ENCODE assay signal across 9 mouse cellular contexts in genomic region chr12:85032710-85033109, GRCm38 (mm10). TPM values are rescaled to one million over a fixed set of nuclear protein-coding genes. Genes with fewer than 3 reads are reported as not detected.
DNase-seq lines count a peak whose midpoint lies in the region; ATAC-seq and TF ChIP-seq lines count a peak whose summit lies in the region.
"Had no signal": no experiment of that assay in that cellular context is flagged by ENCODE, and none has a peak within 500 bp of the region (broad histone marks: within the 10 kb centered on the region; RNA-seq: fewer than 3 reads in every experiment).

No protein-coding gene starts in this region.

- ATAC-seq in heart, postnatal 0 days (ENCODE audit: insufficient read depth, low read depth), result no peak
- ATAC-seq in erythroblast, adult 5-6 weeks (replicated peaks; ENCODE audit: low FRiP score, poor library complexity, severe bottlenecking), result peak; percentile 66

- H3K9me3 ChIP-seq in heart, postnatal 0 days (replicated peaks; ENCODE audit: control insufficient read depth, low read length), result no peaks in the 10 kb centered on the region
- H3K9me3 ChIP-seq in heart, embryonic 10.5 days, result no peaks in the 10 kb centered on the region

- WGBS in heart, postnatal 0 days, result 95% methylated on average over 2 of the region's 2 CpGs
- 92% methylated on average over 2 of the region's 2 CpGs for WGBS in heart, embryonic 10.5 days

- no peaks in the 10 kb centered on the region for H3K4me1 ChIP-seq in heart, postnatal 0 days (ENCODE audit: control insufficient read depth, insufficient read depth)
- H3K4me1 ChIP-seq in heart, embryonic 10.5 days, result no peaks in the 10 kb centered on the region

- TF ChIP-seq EP300 in heart, postnatal 0 days (IDR thresholded peaks at IDR 0.05; ENCODE audit: low read depth), result no peak

- peaks cover 37% of the 10 kb centered on the region for H3K36me3 ChIP-seq in heart, postnatal 0 days (replicated peaks; ENCODE audit: control insufficient read depth, insufficient read depth, low read length)
- peaks cover 60% of the 10 kb centered on the region for H3K36me3 ChIP-seq in heart, embryonic 10.5 days

- H3K4me3 ChIP-seq in heart, postnatal 0 days (ENCODE audit: low read depth, low read length), result no peak overlapping the region
- H3K4me3 ChIP-seq in heart, embryonic 10.5 days, result no peak overlapping the region
- H3K4me3 ChIP-seq: myocyte had no signal

- DNase-seq in heart, postnatal 0 days (ENCODE audit: low spot score), result no peak
- DNase-seq in heart, embryonic 10.5 days (ENCODE audit: low spot score), result no peak
- DNase-seq in testis, postnatal 10 days (ENCODE audit: low spot score), result peak; percentile 51
- no peak for DNase-seq in testis, postnatal 14 days (ENCODE audit: low spot score)
- DNase-seq in natural killer cell, adult 2 months (ENCODE audit: low spot score in 2 of 2), result peak; percentile 14 to 21
- no peak for DNase-seq in layer of hippocampus, adult 11-12 months (ENCODE audit: low spot score)
- no peak for DNase-seq in left cerebral cortex, adult 9 months (ENCODE audit: low spot score in 2 of 2)

- no peak overlapping the region for H3K9ac ChIP-seq in heart, postnatal 0 days (replicated peaks; ENCODE audit: low read depth, low read length)

- H3K4me2 ChIP-seq in heart, postnatal 0 days (ENCODE audit: low read depth, low read length), result no peak overlapping the region

- no peak overlapping the region for H3K27ac ChIP-seq in heart, postnatal 0 days (ENCODE audit: low read depth)
- no peak overlapping the region for H3K27ac ChIP-seq in heart, embryonic 10.5 days

- TF ChIP-seq CTCF in heart, postnatal 0 days (IDR thresholded peaks at IDR 0.05; ENCODE audit: low read depth), result peak; percentile 54

- no peaks in the 10 kb centered on the region for H3K27me3 ChIP-seq in heart, postnatal 0 days (ENCODE audit: control insufficient read depth, insufficient read depth, low read length)
- H3K27me3 ChIP-seq in heart, embryonic 10.5 days (ENCODE audit: insufficient read depth, poor library complexity, severe bottlenecking), result no peaks in the 10 kb centered on the region

RNA-seq across cellular contexts. Expression of gene Ylpm1, which starts 36.6 kb away (rescaled TPM):
- total RNA-seq in heart, postnatal 0 days (2014; rRNA removed; ENCODE audit: low replicate concordance), result 10.2 and 14.7 TPM in 2 replicates
- 10.2 and 10.5 TPM in 2 replicates for polyA plus RNA-seq in heart, postnatal 0 days (2015; fragmentation: Nextera tagmentation; extraction: Ambion mirVana)
- polyA plus RNA-seq in heart, embryonic 10.5 days (2016; fragmentation: Nextera tagmentation; extraction: Ambion mirVana), result 23.8 and 28.7 TPM in 2 replicates
- 25.1 and 28.4 TPM in 2 replicates for total RNA-seq in erythroblast, adult 5-6 weeks (2015; ENCODE audit: low replicate concordance)
- 17.2 and 46.0 TPM in 2 replicates for total RNA-seq in erythroblast, adult 5-6 weeks (2017; ENCODE audit: low replicate concordance)

Comparison
In these comparisons a context has a peak if more than half of its experiments do, and no peak if none do; other contexts are left out.
1. DNase-seq: peak in testis, postnatal 10 days (single experiment) and natural killer cell, adult 2 months (2 of 2); none in heart, postnatal 0 days (single experiment), heart, embryonic 10.5 days (single experiment), testis, postnatal 14 days (single experiment), layer of hippocampus, adult 11-12 months (single experiment) and left cerebral cortex, adult 9 months (0 of 2).